In the genomic region with DNA sequence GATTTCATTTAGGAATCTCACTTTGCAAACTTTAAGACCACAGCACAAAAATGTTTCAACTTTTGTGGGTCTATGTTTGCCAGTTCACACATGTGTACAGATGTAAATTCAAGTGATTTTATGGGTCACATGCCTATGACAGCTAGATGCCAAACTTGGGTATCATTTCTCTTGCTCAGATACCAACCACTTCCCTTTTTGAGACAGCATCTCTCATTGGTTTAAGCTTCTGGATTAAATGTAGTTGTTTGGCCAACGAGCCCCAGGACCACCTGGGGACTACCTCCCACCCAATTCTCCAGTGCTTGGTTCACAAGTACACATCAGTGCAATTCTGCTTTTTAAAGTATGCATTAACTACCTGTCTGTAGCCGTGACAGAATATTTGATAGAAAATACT, we compare ENCODE assay signal across 35 mouse cellular contexts.
"Had no signal": no experiment of that assay in that cellular context is flagged by ENCODE, and none has a peak within 500 bp of the region (broad histone marks: within the 10 kb centered on the region; RNA-seq: fewer than 3 reads in every experiment).

No protein-coding gene starts in this region.

- H3K9me3 ChIP-seq: heart, embryonic 10.5 days; heart, embryonic 12.5 days; heart, embryonic 13.5 days; heart, embryonic 15.5 days; hindbrain, embryonic 10.5 days; hindbrain, embryonic 12.5 days; hindbrain, embryonic 13.5 days; hindbrain, embryonic 15.5 days; intestine, embryonic 15.5 days; kidney, embryonic 15.5 days had no signal

- H3K9ac ChIP-seq: heart, embryonic 12.5 days; heart, embryonic 13.5 days; heart, embryonic 15.5 days; hindbrain, embryonic 12.5 days; hindbrain, embryonic 13.5 days; hindbrain, embryonic 14.5 days; hindbrain, embryonic 15.5 days; intestine, embryonic 15.5 days; kidney, embryonic 15.5 days had no signal

- ATAC-seq: hindbrain, embryonic 16.5 days; hindbrain, postnatal 0 days; inflammation-experienced regulatory T-cells, adult 6 months; intestine, embryonic 15.5 days; intestine, embryonic 16.5 days; intestine, postnatal 0 days had no signal

- H3K36me3 ChIP-seq: heart, embryonic 10.5 days; heart, embryonic 12.5 days; heart, embryonic 13.5 days; heart, embryonic 15.5 days; hindbrain, embryonic 10.5 days; hindbrain, embryonic 12.5 days; hindbrain, embryonic 13.5 days; hindbrain, embryonic 15.5 days; intestine, embryonic 15.5 days; kidney, embryonic 15.5 days had no signal

- H3K4me3 ChIP-seq: heart, embryonic 10.5 days; heart, embryonic 12.5 days; heart, embryonic 13.5 days; heart, embryonic 15.5 days; hindbrain, embryonic 10.5 days; hindbrain, embryonic 12.5 days; hindbrain, embryonic 13.5 days; hindbrain, embryonic 15.5 days; intestine, embryonic 15.5 days; kidney, embryonic 15.5 days; layer of hippocampus, adult 2 months; left cerebral cortex, adult 2 months had no signal

- H3K27ac ChIP-seq: heart, embryonic 10.5 days; heart, embryonic 13.5 days; heart, embryonic 15.5 days; hindbrain, embryonic 10.5 days; hindbrain, embryonic 12.5 days; hindbrain, embryonic 13.5 days; hindbrain, embryonic 14.5 days; hindbrain, embryonic 15.5 days; hindbrain, postnatal 0 days; intestine, embryonic 15.5 days; kidney, embryonic 15.5 days; kidney, postnatal 0 days; layer of hippocampus, adult 2 months; left cerebral cortex, adult 2 months had no signal

- H3K4me1 ChIP-seq: heart, embryonic 10.5 days; heart, embryonic 12.5 days; heart, embryonic 13.5 days; heart, embryonic 15.5 days; hindbrain, embryonic 10.5 days; hindbrain, embryonic 12.5 days; hindbrain, embryonic 13.5 days; hindbrain, embryonic 15.5 days; intestine, embryonic 15.5 days; kidney, embryonic 15.5 days had no signal

- DNase-seq: heart, postnatal 10 days; heart, postnatal 14 days; heart, postnatal 36 days; heart, postnatal 4 days; kidney, adult 11 months; kidney, adult 18-20 months; kidney, adult 2 months; kidney, adult 8-10 months; kidney, adult 9 months; kidney, postnatal 10 days; kidney, postnatal 14 days; kidney, postnatal 25 days; kidney, postnatal 36 days; kidney, postnatal 4 days; layer of hippocampus, adult 9-11 months; layer of hippocampus, postnatal 36 days had no signal

- H3K27me3 ChIP-seq: heart, embryonic 12.5 days; heart, embryonic 13.5 days; heart, embryonic 15.5 days; hindbrain, embryonic 12.5 days; hindbrain, embryonic 13.5 days; hindbrain, embryonic 15.5 days; intestine, embryonic 15.5 days; kidney, embryonic 15.5 days had no signal

- H3K4me2 ChIP-seq: heart, embryonic 12.5 days; heart, embryonic 13.5 days; heart, embryonic 15.5 days; hindbrain, embryonic 12.5 days; hindbrain, embryonic 13.5 days; hindbrain, embryonic 14.5 days; hindbrain, embryonic 15.5 days; intestine, embryonic 15.5 days; kidney, embryonic 15.5 days had no signal
